Mouse (Mus musculus) bone marrow macrophage, adult 2 months (primary cell): ENCODE measurements around the gene Odf3l1.

Experiments
- CTCF ChIP-seq: IDR thresholded peaks from 2 replicates; pipeline ENCODE4 v1.5.1; 2012; ENCODE audit warnings: low read depth, mild to moderate bottlenecking, low read length, moderate library complexity
- POLR2A ChIP-seq: IDR thresholded peaks from 2 replicates; pipeline ENCODE4 v1.6.1; 2012; ENCODE audit warnings: mild to moderate bottlenecking, low read depth, low read length, borderline replicate concordance

DNA sequence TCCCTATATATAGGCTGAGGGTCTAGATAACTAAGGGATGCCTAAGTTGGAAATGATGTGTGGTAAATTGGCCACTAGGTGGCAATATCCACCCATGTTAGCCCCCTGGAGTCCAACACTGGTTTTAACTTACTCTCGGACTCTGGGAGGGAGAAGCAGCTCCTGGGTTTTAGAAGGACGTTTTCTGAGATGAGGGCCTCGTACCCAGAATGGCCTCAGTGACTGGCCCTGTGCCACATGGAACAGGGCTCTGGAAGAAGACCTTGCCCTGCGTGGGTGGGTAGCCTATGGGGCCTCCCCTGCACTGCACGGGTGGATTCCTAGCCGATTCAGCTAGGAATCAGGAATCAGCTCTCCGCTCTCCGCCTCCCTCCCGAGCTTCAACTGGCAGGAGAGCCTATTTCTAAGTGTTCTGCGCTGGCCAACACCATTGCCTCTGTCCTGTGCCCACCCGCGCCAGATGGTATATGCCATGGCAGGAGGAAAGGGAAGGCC is 27.1 kb upstream of the Odf3l1 start:
- no peak for TF ChIP-seq CTCF
- no peak for TF ChIP-seq POLR2A
